In genomic region chr7:102066363-102066762, GRCm38 (mm10) we compare ENCODE assay signal across 9 mouse cellular contexts. TPM values are rescaled to one million over a fixed set of nuclear protein-coding genes. Genes with fewer than 3 reads are reported as not detected.
A peak's percentile ranks its signal among the peaks of the same experiment; 100 is the strongest.
DNase-seq lines count a peak whose midpoint lies in the region; ATAC-seq and TF ChIP-seq lines count a peak whose summit lies in the region.
"Had no signal": no experiment of that assay in that cellular context is flagged by ENCODE, and none has a peak within 500 bp of the region (broad histone marks: within the 10 kb centered on the region; RNA-seq: fewer than 3 reads in every experiment).

No protein-coding gene starts in this region.

- no peaks in the 10 kb centered on the region for H3K27me3 ChIP-seq in kidney, postnatal 0 days (ENCODE audit: insufficient read depth, low read length)
- no peaks in the 10 kb centered on the region for H3K27me3 ChIP-seq in kidney, adult 2 months (replicated peaks; ENCODE audit: control insufficient read depth, insufficient read depth, low read length)
- H3K27me3 ChIP-seq in midbrain, postnatal 0 days (ENCODE audit: insufficient read depth, low read length), result no peaks in the 10 kb centered on the region

- TF ChIP-seq POLR2A in kidney, adult 2 months (IDR thresholded peaks at IDR 0.05; ENCODE audit: low read depth, low read length), result no peak
- TF ChIP-seq POLR2A in cortical plate, adult 2 months (IDR thresholded peaks at IDR 0.05; ENCODE audit: extremely low read depth, insufficient read depth, low read length), result no peak

- 0 out of 2 replicates have a peak, but pooled peaks cover 12% of the 10 kb centered on the region for H3K4me1 ChIP-seq in kidney, postnatal 0 days (replicated peaks; ENCODE audit: insufficient read depth, low read length)
- peaks cover 2% of the 10 kb centered on the region; the same call in 1 of the 2 replicates for H3K4me1 ChIP-seq in kidney, adult 2 months (ENCODE audit: control insufficient read depth, insufficient read depth, low read length)
- peaks cover 3% of the 10 kb centered on the region; the same call in 1 of the 2 replicates for H3K4me1 ChIP-seq in cortical plate, adult 2 months (ENCODE audit: control insufficient read depth, insufficient read depth, low read length)
- peaks cover 8% of the 10 kb centered on the region; the same call in 1 of the 2 replicates for H3K4me1 ChIP-seq in midbrain, postnatal 0 days (ENCODE audit: insufficient read depth, low read length)

- peak overlapping the region; percentile 59 for H3K4me3 ChIP-seq in kidney, postnatal 0 days (replicated peaks; ENCODE audit: low read depth, low read length)
- H3K4me3 ChIP-seq in kidney, adult 2 months (ENCODE audit: insufficient read depth, low read depth, low read length), result no peak overlapping the region
- peak overlapping the region; percentile 60; the same call in 1 of the 2 replicates for H3K4me3 ChIP-seq in cortical plate, adult 2 months (ENCODE audit: insufficient read depth, low read length)
- H3K4me3 ChIP-seq in midbrain, postnatal 0 days (ENCODE audit: low read depth, low read length), result peak overlapping the region; percentile 64

- WGBS in kidney, postnatal 0 days, result 55% methylated on average over 6 of the region's 6 CpGs
- WGBS in kidney, adult 2 months, result 55% methylated on average over 6 of the region's 6 CpGs
- 77% methylated on average over 6 of the region's 6 CpGs for WGBS in midbrain, postnatal 0 days

- no peak for TF ChIP-seq CTCF in kidney, postnatal 0 days (IDR thresholded peaks at IDR 0.05; ENCODE audit: low read depth)
- TF ChIP-seq CTCF in kidney, adult 2 months (conservative IDR thresholded peaks at IDR 0.05; ENCODE audit: insufficient read depth, insufficient read length, low read depth, low read length), result no peak
- no peak for TF ChIP-seq CTCF in cortical plate, adult 2 months (IDR thresholded peaks at IDR 0.05; ENCODE audit: extremely low read depth, insufficient read depth, low read length)
- TF ChIP-seq CTCF in midbrain, postnatal 0 days (IDR thresholded peaks at IDR 0.05), result no peak

- ATAC-seq in kidney, postnatal 0 days (replicated peaks; ENCODE audit: low FRiP score, low read depth), result no peak
- no peak for ATAC-seq in midbrain, postnatal 0 days (ENCODE audit: low FRiP score)

- H3K36me3 ChIP-seq in kidney, postnatal 0 days (ENCODE audit: insufficient read depth, low read length), result 0 out of 2 replicates have a peak, but pooled peaks cover 3% of the 10 kb centered on the region
- H3K36me3 ChIP-seq in kidney, adult 2 months (ENCODE audit: control insufficient read depth, insufficient read depth, low read length), result no peaks in the 10 kb centered on the region
- no peaks in the 10 kb centered on the region for H3K36me3 ChIP-seq in midbrain, postnatal 0 days (ENCODE audit: insufficient read depth, low read length)

- no peak overlapping the region for H3K27ac ChIP-seq in kidney, postnatal 0 days
- no peak overlapping the region for H3K27ac ChIP-seq in kidney, adult 2 months (ENCODE audit: insufficient read depth, low read depth, low read length)
- H3K27ac ChIP-seq in cortical plate, adult 2 months (ENCODE audit: insufficient read depth, low read length), result no peak overlapping the region
- no peak overlapping the region for H3K27ac ChIP-seq in midbrain, postnatal 0 days (ENCODE audit: low read depth, low read length)

- H3K4me2 ChIP-seq in kidney, postnatal 0 days (ENCODE audit: low read length), result peak overlapping the region; percentile 73
- peak overlapping the region; percentile 51 for H3K4me2 ChIP-seq in midbrain, postnatal 0 days (ENCODE audit: low read depth, low read length, poor library complexity, severe bottlenecking)

- no peaks in the 10 kb centered on the region for H3K9me3 ChIP-seq in kidney, postnatal 0 days (replicated peaks; ENCODE audit: low read length)
- H3K9me3 ChIP-seq in midbrain, postnatal 0 days (ENCODE audit: low read length), result no peaks in the 10 kb centered on the region

- no peak for DNase-seq in kidney, postnatal 0 days (ENCODE audit: low spot score)
- no peak for DNase-seq in kidney, adult 2 months
- DNase-seq in induced T-regulatory cell, adult 2 months (ENCODE audit: low read depth), result peak; percentile 20
- DNase-seq in midbrain, postnatal 0 days (ENCODE audit: low spot score), result no peak
- DNase-seq in retina, embryonic 14.5 days (ENCODE audit: low spot score), result no peak
- no peak for DNase-seq in ovary, postnatal 36 days (ENCODE audit: low spot score)
- no peak for DNase-seq in adipocyte (ENCODE audit: low spot score)
- DNase-seq: right cerebral cortex, postnatal 4 days had no signal

- H3K9ac ChIP-seq in kidney, postnatal 0 days (ENCODE audit: low read depth, low read length), result peak overlapping the region; percentile 69; the same call in 1 of the 2 replicates
- H3K9ac ChIP-seq in midbrain, postnatal 0 days (replicated peaks; ENCODE audit: low read length, poor library complexity, severe bottlenecking), result no peak overlapping the region; the same call in 1 of the 2 replicates

RNA-seq across cellular contexts. Expression of gene Xntrpc, which starts 0.8 kb away (rescaled TPM):
- 0.45 and 0.50 TPM in 2 replicates for polyA plus RNA-seq in kidney, postnatal 0 days (2015; fragmentation: Nextera tagmentation; extraction: Ambion mirVana)
- 1.8 and 2.5 TPM in 2 replicates for polyA plus RNA-seq in kidney, adult 2 months (2012; rRNA removed)
- 1.9 and 2.8 TPM in 2 replicates for polyA plus RNA-seq in cortical plate, adult 2 months (2012; rRNA removed)
- 2.1 and 2.2 TPM in 2 replicates for total RNA-seq in midbrain, postnatal 0 days (2014; rRNA removed)
- polyA plus RNA-seq in midbrain, postnatal 0 days (2015; fragmentation: Nextera tagmentation; extraction: Ambion mirVana), result 0.22 and 0.60 TPM in 2 replicates

RNA-seq across cellular contexts. Expression of gene Xndc1, which starts 1.1 kb away (rescaled TPM):
- polyA plus RNA-seq in kidney, postnatal 0 days (2015; fragmentation: Nextera tagmentation; extraction: Ambion mirVana), result 12.6 and 16.4 TPM in 2 replicates
- 12.3 and 13.2 TPM in 2 replicates for polyA plus RNA-seq in kidney, adult 2 months (2012; rRNA removed)
- polyA plus RNA-seq in cortical plate, adult 2 months (2012; rRNA removed), result 38.4 and 43.8 TPM in 2 replicates
- total RNA-seq in midbrain, postnatal 0 days (2014; rRNA removed), result 17.3 and 18.0 TPM in 2 replicates
- 14.6 and 15.5 TPM in 2 replicates for polyA plus RNA-seq in midbrain, postnatal 0 days (2015; fragmentation: Nextera tagmentation; extraction: Ambion mirVana)

RNA-seq across cellular contexts. Expression of gene Rnf121, which starts 1.1 kb away (rescaled TPM):
- 24.8 and 25.5 TPM in 2 replicates for polyA plus RNA-seq in kidney, postnatal 0 days (2015; fragmentation: Nextera tagmentation; extraction: Ambion mirVana)
- polyA plus RNA-seq in kidney, adult 2 months (2012; rRNA removed), result 42.7 and 43.8 TPM in 2 replicates
- 55.9 and 59.4 TPM in 2 replicates for polyA plus RNA-seq in cortical plate, adult 2 months (2012; rRNA removed)
- 31.3 and 40.7 TPM in 2 replicates for total RNA-seq in midbrain, postnatal 0 days (2014; rRNA removed)
- polyA plus RNA-seq in midbrain, postnatal 0 days (2015; fragmentation: Nextera tagmentation; extraction: Ambion mirVana), result 22.0 and 23.4 TPM in 2 replicates

RNA-seq across cellular contexts. Expression of gene Trpc2, which starts 16.6 kb away (rescaled TPM):
- not detected in 2 replicates for polyA plus RNA-seq in kidney, postnatal 0 days (2015; fragmentation: Nextera tagmentation; extraction: Ambion mirVana)
- not detected in 2 replicates for polyA plus RNA-seq in kidney, adult 2 months (2012; rRNA removed)
- polyA plus RNA-seq in cortical plate, adult 2 months (2012; rRNA removed), result 0.53 and 2.0 TPM in 2 replicates
- total RNA-seq in midbrain, postnatal 0 days (2014; rRNA removed), result 0.24 TPM in 1 of 2 replicates, not detected in the other
- 0.43 TPM in 1 of 2 replicates, not detected in the other for polyA plus RNA-seq in midbrain, postnatal 0 days (2015; fragmentation: Nextera tagmentation; extraction: Ambion mirVana)

RNA-seq across cellular contexts. Expression of gene Art1, which starts 35.2 kb away (rescaled TPM):
- 0.24 and 0.70 TPM in 2 replicates for polyA plus RNA-seq in kidney, postnatal 0 days (2015; fragmentation: Nextera tagmentation; extraction: Ambion mirVana)
- polyA plus RNA-seq in kidney, adult 2 months (2012; rRNA removed), result 0.08 and 3.8 TPM in 2 replicates
- polyA plus RNA-seq in cortical plate, adult 2 months (2012; rRNA removed), result 0.23 TPM in 1 of 2 replicates, not detected in the other
- 0.33 TPM in 1 of 2 replicates, not detected in the other for total RNA-seq in midbrain, postnatal 0 days (2014; rRNA removed)
- 0.18 and 0.22 TPM in 2 replicates for polyA plus RNA-seq in midbrain, postnatal 0 days (2015; fragmentation: Nextera tagmentation; extraction: Ambion mirVana)
